Mouse (Mus musculus) forebrain, embryonic 12.5 days (tissue): ENCODE measurements around the gene Tex45. TPM values are rescaled to one million over a fixed set of nuclear protein-coding genes. Genes with fewer than 3 reads are reported as not detected.

ENCODE experiments used
- ATAC-seq: fragments of 200-750 bp; cut with Nextera tagmentation; 2 replicates; pipeline ENCODE4 v1.8.0; 2017; ENCODE audit warnings: moderate TSS enrichment; ENCODE audit not compliant: low FRiP score
- H3K27ac ChIP-seq: fragments of 300-500 bp; sonication (generic); 2 replicates; pipeline ENCODE4 v1.5.1; 2016; ENCODE audit warnings: mild to moderate bottlenecking
- H3K27me3 ChIP-seq: fragments of 300-500 bp; sonication (generic); 2 replicates; pipeline ENCODE4 v1.6.1; 2016; ENCODE audit warnings: mild to moderate bottlenecking
- H3K36me3 ChIP-seq: fragments of 300-500 bp; sonication (generic); replicated peaks from 2 replicates; pipeline ENCODE4 v1.6.1; 2016; ENCODE audit warnings: mild to moderate bottlenecking
- H3K4me1 ChIP-seq: fragments of 300-500 bp; sonication (generic); 2 replicates; pipeline ENCODE4 v1.6.1; 2016
- H3K4me2 ChIP-seq: fragments of 300-500 bp; sonication (generic); 2 replicates; pipeline ENCODE4 v1.6.1; 2016; ENCODE audit warnings: mild to moderate bottlenecking, moderate library complexity
- H3K4me3 ChIP-seq: fragments of 300-500 bp; sonication (generic); replicated peaks from 2 replicates; pipeline ENCODE4 v1.5.1; 2016; ENCODE audit warnings: mild to moderate bottlenecking
- H3K9ac ChIP-seq: fragments of 300-500 bp; sonication (generic); 2 replicates; pipeline ENCODE4 v1.6.1; 2016; ENCODE audit warnings: mild to moderate bottlenecking
- H3K9me3 ChIP-seq: fragments of 300-500 bp; sonication (generic); 2 replicates; pipeline ENCODE4 v1.6.1; 2016
- WGBS: fragments of 180-500 bp; shearing (Covaris S2); methylation state at CpG from one replicate; pipeline ENCODE4 v1.1.7; 2016; 5-methylcytosine and 5-hydroxymethylcytosine counted together
- polyA plus RNA-seq: library from polyadenylated mRNA; unstranded; fragments of >200 nt; fragmentation: Nextera tagmentation; extraction: Ambion mirVana; gene quantifications from 2 replicates; pipeline ENCODE4 v1.2.1, GENCODE M21; 2016

The Tex45 gene
- polyA plus RNA-seq, 1 experiment from 2014 or later = not detected

GRCm38 (mm10) chr8:3467006-3467885 is 3.4 kb upstream of the Tex45 start, which contains the start of gene Pex11g:
Gene Pex11g, minus strand, starts transcription at chr8:3467680.
- Histone ChIP-seq H3K27ac (peak within 1 kb of the TSS; percentile 78), H3K9me3 (no peaks in the 10 kb centered on the region), H3K4me1 (peaks cover 10% of the 10 kb centered on the region; the same call in 1 of the 2 replicates), H3K4me3 (peak within 1 kb of the TSS; percentile 43), H3K9ac (peak within 1 kb of the TSS; percentile 70), H3K36me3 (no peaks in the 10 kb centered on the region), H3K4me2 (peak within 1 kb of the TSS; percentile 62), H3K27me3 (no peaks in the 10 kb centered on the region)
- ATAC-seq = peak; percentile 93
- 8% methylated on average over 32 of the region's 32 CpGs for WGBS

GRCm38 (mm10) chr8:3467886-3468545 is 2.6 kb upstream of the Tex45 start:
- H3K4me2 ChIP-seq = peak overlapping the region; percentile 62
- no peaks in the 10 kb centered on the region for H3K36me3 ChIP-seq
- H3K27me3 ChIP-seq = no peaks in the 10 kb centered on the region
- peak overlapping the region; percentile 70 for H3K9ac ChIP-seq
- H3K9me3 ChIP-seq = no peaks in the 10 kb centered on the region
- H3K4me1 ChIP-seq = peaks cover 10% of the 10 kb centered on the region; the same call in 1 of the 2 replicates
- peak overlapping the region; percentile 78 for H3K27ac ChIP-seq
- WGBS = 48% methylated on average over 9 of the region's 9 CpGs
- ATAC-seq = peak; percentile 14; the same call in 1 of the 2 replicates
- peak overlapping the region; percentile 43 for H3K4me3 ChIP-seq

GRCm38 (mm10) chr8:3468838-3469237 is 1.8 kb upstream of the Tex45 start:
- ATAC-seq = no peak
- Histone ChIP-seq H3K27ac (no peak overlapping the region), H3K4me1 (peaks cover 10% of the 10 kb centered on the region; the same call in 1 of the 2 replicates), H3K9ac (no peak overlapping the region), H3K4me3 (no peak overlapping the region), H3K9me3 (no peaks in the 10 kb centered on the region), H3K36me3 (no peaks in the 10 kb centered on the region), H3K4me2 (no peak overlapping the region), H3K27me3 (no peaks in the 10 kb centered on the region)
- 90% methylated on average over 1 of the region's 1 CpGs for WGBS

GRCm38 (mm10) chr8:3475715-3476429 is 5.2 kb downstream of the Tex45 start:
- no peak overlapping the region for H3K27ac ChIP-seq
- ATAC-seq = peak; percentile 20; the same call in 1 of the 2 replicates

GRCm38 (mm10) chr8:3480221-3480785 is 9.6 kb downstream of the Tex45 start:
- H3K4me1 ChIP-seq = no peaks in the 10 kb centered on the region

More at GRCm38 (mm10) chr8:3475715-3476429, 5.2 kb downstream of the Tex45 start:
- no peak overlapping the region for H3K9ac ChIP-seq
- no peaks in the 10 kb centered on the region for H3K4me1 ChIP-seq
- WGBS = 26% methylated on average over 37 of the region's 37 CpGs
- H3K9me3 ChIP-seq = no peaks in the 10 kb centered on the region
- H3K27me3 ChIP-seq = peaks cover 20% of the 10 kb centered on the region
- H3K4me3 ChIP-seq = peak overlapping the region; percentile 22
- peak overlapping the region; percentile 42 for H3K4me2 ChIP-seq
- no peaks in the 10 kb centered on the region for H3K36me3 ChIP-seq

GRCm38 (mm10) chr8:3481605-3482004 is 10.9 kb downstream of the Tex45 start:
- Histone ChIP-seq H3K36me3 (no peaks in the 10 kb centered on the region), H3K4me2 (no peak overlapping the region), H3K27ac (no peak overlapping the region), H3K9me3 (no peaks in the 10 kb centered on the region), H3K4me3 (no peak overlapping the region), H3K4me1 (no peaks in the 10 kb centered on the region), H3K27me3 (peaks cover 7% of the 10 kb centered on the region; the same call in 1 of the 2 replicates), H3K9ac (no peak overlapping the region)
- 64% methylated on average over 5 of the region's 5 CpGs for WGBS
- no peak for ATAC-seq

More at GRCm38 (mm10) chr8:3480221-3480785, 9.6 kb downstream of the Tex45 start:
- Histone ChIP-seq H3K27ac (no peak overlapping the region), H3K9me3 (no peaks in the 10 kb centered on the region), H3K9ac (no peak overlapping the region), H3K27me3 (peaks cover 18% of the 10 kb centered on the region), H3K4me2 (no peak overlapping the region), H3K36me3 (no peaks in the 10 kb centered on the region), H3K4me3 (no peak overlapping the region)
- no peak for ATAC-seq
- 81% methylated on average over 4 of the region's 4 CpGs for WGBS

- Histone ChIP-seq H3K9ac (no peak overlapping the region), H3K4me3 (no peak overlapping the region), H3K9me3 (no peaks in the 10 kb centered on the region), H3K4me2 (no peak overlapping the region), H3K27me3 (0 out of 2 replicates have a peak, but pooled peaks cover 2% of the 10 kb centered on the region), H3K27ac (no peak overlapping the region), H3K4me1 (no peaks in the 10 kb centered on the region), H3K36me3 (no peaks in the 10 kb centered on the region)
- no peak for ATAC-seq
- WGBS = 90% methylated on average over 22 of the region's 22 CpGs
These were observed 11.6 kb downstream of the Tex45 start for GRCm38 (mm10) chr8:3482240-3482740.

GRCm38 (mm10) chr8:3483546-3483945 is 12.9 kb downstream of the Tex45 start:
- Histone ChIP-seq H3K36me3 (no peaks in the 10 kb centered on the region), H3K27me3 (no peaks in the 10 kb centered on the region), H3K9ac (no peak overlapping the region), H3K27ac (no peak overlapping the region), H3K4me1 (no peaks in the 10 kb centered on the region), H3K4me2 (no peak overlapping the region), H3K9me3 (no peaks in the 10 kb centered on the region), H3K4me3 (no peak overlapping the region)
- WGBS = 88% methylated on average over 7 of the region's 7 CpGs
- no peak for ATAC-seq

GRCm38 (mm10) chr8:3485192-3485591 is 14.5 kb downstream of the Tex45 start:
- Histone ChIP-seq H3K36me3 (no peaks in the 10 kb centered on the region), H3K4me1 (no peaks in the 10 kb centered on the region), H3K9ac (no peak overlapping the region), H3K27me3 (no peaks in the 10 kb centered on the region), H3K9me3 (no peaks in the 10 kb centered on the region), H3K27ac (no peak overlapping the region), H3K4me2 (no peak overlapping the region), H3K4me3 (no peak overlapping the region)
- no peak for ATAC-seq
- 26% methylated on average over 5 of the region's 5 CpGs for WGBS

- peaks cover 11% of the 10 kb centered on the region; the same call in 1 of the 2 replicates for H3K9me3 ChIP-seq
- H3K27ac ChIP-seq = peak within 1 kb of the TSS; percentile 82
- WGBS = under 1% methylated on average over 48 of the region's 64 CpGs
- no peaks in the 10 kb centered on the region for H3K27me3 ChIP-seq
- peak within 1 kb of the TSS; percentile 93 for H3K9ac ChIP-seq
- H3K4me2 ChIP-seq = peak within 1 kb of the TSS; percentile 64
- peak; percentile 94 for ATAC-seq
- peaks cover 18% of the 10 kb centered on the region for H3K4me1 ChIP-seq
- H3K4me3 ChIP-seq = peak within 1 kb of the TSS; percentile 87
- peaks cover 35% of the 10 kb centered on the region for H3K36me3 ChIP-seq
These were observed 22.5 kb downstream of the Tex45 start, which contains the start of gene Zfp358 for GRCm38 (mm10) chr8:3492901-3493844. Gene Zfp358, plus strand, starts transcription at chr8:3493138.
